Mouse (Mus musculus) spleen, postnatal 10 days (tissue): ENCODE measurements at regions not wholly inside any gene's neighbourhood (a gene's known extent, or its start where the extent isn't known, plus 50 kb on each side); places are given as distances from the start of the nearest gene placed in this dataset.

Experiments
- DNase-seq, 2 experiments: peaks; one replicate each; pipeline ENCODE4 v3.0.0; 2021 to 2022; ENCODE audit warnings: low spot score in 2 of 2

DNA sequence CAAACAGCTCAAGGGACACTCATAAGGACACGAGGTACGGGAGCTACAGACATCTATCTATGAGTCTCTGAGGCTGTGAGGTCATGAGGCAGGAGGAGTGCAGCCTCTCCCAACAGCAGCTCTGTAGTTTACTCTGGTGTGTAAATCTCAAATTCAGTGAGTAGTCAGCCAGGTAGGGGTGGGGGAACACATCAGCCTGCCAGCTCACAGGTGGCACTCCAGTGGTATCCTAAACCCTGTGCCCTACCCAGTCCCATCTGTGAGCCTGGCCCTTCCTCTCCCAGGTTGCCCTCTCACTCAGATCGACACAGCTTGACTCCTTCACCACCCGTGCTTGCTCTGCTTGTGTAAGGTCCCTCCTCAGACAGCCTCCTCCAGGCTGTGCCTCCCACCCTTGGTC, 202.2 kb downstream of the Sipa1l2 start:
- DNase-seq: no peak

DNA sequence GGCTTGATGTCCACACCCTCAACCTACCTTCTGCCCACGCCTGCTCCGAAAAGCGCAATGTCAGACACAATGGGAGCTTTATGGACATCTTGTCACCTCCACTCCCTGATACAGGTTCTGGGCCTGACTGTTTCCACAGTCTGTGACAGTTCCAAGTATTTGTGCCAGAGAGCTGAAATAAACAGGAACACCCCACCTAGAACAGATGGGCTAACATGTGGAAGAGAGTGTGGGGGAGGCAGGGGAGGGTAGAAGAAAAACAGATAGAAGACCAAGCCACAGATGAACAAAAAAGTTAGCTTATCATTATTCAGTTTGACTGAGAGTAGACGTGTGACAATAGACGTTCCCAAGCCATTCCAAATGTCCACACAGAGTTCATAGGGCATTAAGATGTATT, 204.6 kb downstream of the Sipa1l2 start:
- DNase-seq: no peak

DNA sequence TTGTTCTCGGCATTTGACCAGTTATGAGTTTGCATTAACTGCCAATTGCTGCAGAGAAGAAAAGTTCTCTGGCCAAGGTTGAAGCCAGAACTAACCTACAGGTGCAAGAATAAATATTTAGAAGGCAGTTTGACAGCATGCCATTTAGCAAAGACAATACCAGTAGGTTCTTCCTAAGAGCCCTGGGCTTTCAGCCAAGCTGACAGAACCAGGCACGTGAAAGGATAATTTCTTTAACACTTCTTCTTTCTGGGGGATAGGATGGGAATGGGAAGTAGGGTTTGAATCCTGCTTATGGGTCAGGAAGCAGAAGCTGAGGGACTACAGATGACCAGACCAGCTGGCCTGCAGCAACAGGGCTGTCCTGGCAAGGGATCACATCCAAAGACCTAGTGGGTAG, 210.2 kb downstream of the Sipa1l2 start:
- no peak for DNase-seq

DNA sequence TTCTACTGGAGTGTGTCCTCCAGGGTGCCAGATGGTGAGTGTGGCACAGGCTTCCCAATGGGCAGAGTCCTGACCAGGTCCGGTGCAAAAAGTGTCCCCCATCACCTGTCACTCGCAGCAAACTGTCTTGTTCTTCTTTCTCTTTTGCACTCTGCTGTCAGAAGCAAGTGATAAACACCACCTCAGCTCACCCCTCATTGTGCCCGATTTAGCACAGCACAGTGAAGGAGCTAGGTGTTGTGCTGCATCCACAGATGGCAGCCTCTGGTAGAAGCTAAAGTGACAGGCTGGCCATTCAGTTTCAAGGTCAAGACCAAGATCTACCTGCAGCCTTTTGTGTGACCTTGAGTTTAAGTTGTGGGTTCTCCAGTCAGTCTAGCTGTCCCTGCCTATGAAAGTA, 211.8 kb downstream of the Sipa1l2 start:
- DNase-seq: no peak

DNA sequence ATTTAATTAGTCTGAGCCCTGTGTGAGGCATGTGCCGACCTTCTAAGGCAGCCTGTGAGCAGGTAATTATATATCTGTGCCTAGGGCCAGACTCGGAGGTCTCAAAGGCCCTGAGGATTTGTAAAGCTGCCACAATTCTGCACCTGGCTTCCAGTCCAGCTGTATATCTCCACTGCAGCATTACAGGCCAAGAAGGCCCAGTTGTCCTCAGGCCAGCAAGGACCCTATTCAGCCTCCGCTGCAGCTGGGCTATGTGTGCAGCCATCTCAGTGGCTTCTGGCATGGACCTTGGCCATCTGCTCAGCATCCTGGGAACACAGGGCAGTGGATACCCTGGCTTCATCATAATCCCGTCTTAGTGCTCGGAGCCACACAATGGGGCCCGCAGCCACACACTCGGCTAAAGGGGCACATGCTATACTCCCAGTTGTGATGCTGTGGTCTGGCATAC, 214.5 kb downstream of the Sipa1l2 start:
- no peak for DNase-seq

DNA sequence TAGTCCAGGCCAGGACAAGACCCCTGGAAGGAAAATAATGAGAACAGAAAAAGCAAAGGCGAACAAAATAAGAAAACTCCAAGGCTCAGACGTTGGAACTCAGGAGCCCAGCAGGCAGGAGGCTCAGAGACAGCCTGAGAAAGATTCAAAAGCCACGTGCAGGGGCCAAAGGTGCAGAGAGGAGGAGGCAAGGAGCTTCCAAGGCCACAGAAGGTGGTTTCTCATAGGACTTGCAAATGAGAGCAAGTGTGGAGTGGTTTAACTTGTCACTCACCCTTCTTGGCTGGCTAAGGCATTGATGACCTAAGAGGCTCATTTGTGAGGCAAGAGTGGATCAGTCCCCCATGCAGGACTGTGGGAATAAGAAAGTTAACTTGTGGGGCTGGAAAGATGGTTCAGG, 217.3 kb downstream of the Sipa1l2 start:
- DNase-seq: no peak

DNA sequence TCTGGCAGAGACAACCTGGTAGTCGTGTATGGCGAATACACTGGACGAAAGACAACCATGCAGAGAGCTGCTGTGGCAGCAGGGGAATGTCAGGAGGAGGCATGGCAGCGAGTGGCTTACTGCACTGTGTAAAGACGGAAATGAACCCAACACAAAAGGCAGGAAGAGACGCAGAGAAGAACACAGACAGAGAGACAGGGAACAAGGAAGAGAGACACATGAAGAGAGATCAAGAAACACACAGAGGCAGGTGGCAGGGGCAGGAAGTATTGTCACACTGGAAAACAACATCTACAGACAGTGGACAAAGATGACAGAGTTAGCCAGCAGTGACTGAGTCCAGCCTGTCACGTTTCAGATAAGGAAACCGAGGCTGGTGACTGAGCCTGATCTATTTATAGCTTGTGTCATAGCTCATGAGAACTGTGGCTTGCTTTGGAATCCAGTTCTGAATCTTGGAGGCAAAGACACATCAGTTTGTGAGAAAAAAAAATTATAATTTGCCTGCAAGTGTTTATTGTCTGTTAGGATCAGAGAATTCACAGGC, 218.0 kb downstream of the Sipa1l2 start:
- DNase-seq: no peak

DNA sequence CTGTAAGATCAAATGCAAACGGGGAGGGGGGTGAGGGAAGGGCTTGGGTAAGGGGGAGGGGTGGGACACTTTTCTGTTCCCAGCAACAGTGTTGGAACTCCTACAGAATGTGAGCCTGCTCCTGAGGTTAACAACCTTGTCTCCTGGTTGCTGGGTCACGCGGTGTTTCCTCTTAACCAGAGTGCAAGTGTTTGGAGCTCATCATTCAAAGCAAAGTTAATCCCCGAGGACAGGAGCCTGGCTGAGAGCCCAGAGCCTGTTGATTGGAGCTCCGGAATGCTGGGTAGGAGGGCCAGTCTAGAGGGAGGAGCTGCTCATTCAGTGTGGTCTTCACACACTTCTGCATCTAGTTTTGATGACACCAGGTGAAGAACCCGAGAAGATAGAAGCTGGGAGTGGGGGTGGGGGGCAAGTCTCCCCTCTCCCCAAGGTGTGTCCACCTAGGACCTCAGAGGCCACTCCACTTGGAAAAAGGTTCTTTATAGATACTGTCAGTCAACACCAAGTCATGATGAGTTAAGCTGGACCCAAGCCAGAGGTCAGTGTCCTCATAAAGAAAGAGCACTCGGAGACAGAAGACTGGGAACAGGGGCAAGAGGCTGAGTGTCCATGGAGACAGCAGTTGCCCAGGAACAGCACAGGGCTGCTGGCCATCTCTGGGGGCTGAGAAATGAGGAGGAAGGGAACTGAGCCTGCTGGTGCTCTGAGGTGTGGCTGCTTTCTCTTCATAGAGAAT, 220.2 kb downstream of the Sipa1l2 start:
- peak in 1 of 2 experiments; percentile 35 for DNase-seq

DNA sequence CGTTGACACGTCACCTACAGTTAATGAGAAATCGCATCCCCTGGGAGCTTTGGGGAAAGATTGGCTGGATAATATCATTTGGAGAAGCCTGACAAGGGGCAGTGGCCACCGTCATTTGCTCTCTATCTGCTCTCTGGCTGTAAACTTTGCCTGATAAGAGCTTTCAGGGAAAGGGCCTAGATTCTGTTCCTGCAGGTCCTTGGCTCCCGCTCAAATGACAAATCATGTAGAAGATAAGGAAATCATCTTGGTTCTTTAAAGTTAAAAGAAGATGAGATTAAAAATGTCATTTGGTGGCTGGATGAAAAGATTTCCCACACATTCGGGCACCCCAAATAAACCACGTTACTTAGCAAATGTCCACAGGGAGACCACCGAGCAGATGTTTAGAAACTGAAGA, 223.4 kb downstream of the Sipa1l2 start:
- no peak for DNase-seq

DNA sequence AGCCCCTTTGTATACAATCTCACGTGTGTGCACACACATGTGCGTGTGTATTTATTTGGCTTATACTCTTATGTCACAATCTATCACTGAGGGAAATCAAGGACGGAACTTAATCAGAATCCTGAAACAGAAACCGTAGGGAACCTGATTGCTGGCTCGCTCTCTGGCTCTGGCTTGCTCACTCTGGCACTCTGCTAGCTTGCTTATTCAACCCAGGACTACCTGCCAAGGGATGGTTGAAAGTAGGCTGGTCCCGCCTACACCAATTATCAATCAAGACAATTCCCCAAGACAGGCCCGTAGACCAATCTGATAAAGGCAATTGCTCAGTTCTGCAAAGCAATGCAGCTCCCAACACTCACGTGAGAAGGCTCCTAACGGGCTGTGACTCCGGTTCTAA, 224.0 kb downstream of the Sipa1l2 start:
- DNase-seq: no peak

DNA sequence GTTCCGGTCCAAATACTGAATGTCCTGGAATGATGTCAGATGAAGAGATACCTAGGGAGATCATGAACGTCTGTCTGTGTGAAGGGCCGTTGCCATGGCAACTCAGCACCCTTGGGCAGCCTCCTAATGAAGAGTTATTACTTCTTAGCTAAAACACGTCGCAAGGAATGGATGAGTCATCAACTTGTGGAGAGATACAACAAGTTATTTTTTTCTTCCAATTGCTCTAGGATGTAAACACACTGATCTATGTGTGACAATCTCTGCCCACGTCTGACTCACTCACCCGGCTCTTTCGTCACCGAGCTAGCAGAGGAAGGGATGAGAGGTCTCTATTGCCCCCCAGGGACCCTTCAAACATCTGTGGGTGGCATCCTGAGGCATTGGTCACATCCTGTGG, 225.7 kb downstream of the Sipa1l2 start:
- peak in 1 of 2 experiments; percentile 29 for DNase-seq

DNA sequence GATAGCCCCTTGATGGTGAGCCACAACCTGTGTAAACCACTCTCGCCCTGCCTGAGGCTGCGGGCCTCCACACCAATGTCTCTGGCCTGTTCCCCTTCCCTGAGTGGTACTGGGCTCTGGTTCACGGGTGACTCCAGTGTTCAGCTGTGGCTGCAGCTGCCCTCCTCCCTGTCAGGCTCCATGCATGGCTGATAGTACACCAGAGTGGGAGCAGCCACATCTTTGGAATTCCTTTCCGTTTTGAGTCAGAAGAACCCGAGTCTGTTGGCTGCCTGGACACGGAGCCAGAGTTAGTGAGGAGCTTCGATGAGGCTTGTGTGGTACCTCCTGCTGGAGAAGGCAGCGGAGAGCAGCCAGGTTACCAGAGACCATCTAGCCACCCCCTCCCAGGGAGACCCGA, 227.1 kb downstream of the Sipa1l2 start:
- no peak for DNase-seq

DNA sequence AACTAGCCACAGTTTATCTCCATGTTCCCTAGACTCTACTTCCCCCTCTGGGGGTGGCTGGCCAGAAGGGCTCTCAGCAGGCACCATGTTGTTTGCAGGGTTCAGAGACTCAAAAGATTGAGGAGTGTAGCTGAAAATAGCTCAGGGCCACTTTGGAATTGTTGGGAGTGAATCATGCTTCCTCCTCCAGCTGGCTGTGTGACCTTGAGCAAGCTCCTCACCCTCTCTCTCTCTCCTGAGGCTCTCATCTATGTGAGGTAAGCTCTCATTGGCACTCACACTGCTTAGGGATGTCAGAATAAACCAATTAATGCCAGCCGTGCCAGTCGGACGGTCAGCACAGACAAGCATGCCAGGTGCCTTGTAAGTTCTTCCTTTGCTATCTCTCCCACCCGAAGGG, 228.0 kb downstream of the Sipa1l2 start:
- no peak for DNase-seq

DNA sequence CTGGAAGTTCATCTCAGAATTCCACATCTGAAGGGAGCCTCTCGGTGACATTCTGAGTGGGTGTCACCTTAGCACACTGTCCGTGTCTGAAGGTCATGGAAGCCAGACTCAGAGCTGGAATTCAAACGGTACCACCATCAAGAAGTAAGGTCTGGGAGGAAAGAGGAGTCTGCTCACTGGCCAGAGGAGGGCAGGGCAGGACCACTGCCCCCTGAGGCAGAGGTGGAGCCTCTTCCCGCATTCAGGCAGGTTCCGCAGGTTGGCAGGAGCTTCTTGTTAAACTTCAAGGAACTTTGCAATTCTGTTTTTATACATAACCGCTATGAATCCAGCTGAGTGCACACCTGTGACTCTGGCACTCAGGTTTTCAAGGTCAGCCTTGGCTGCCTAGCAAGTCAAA, 231.4 kb downstream of the Sipa1l2 start:
- no peak for DNase-seq

DNA sequence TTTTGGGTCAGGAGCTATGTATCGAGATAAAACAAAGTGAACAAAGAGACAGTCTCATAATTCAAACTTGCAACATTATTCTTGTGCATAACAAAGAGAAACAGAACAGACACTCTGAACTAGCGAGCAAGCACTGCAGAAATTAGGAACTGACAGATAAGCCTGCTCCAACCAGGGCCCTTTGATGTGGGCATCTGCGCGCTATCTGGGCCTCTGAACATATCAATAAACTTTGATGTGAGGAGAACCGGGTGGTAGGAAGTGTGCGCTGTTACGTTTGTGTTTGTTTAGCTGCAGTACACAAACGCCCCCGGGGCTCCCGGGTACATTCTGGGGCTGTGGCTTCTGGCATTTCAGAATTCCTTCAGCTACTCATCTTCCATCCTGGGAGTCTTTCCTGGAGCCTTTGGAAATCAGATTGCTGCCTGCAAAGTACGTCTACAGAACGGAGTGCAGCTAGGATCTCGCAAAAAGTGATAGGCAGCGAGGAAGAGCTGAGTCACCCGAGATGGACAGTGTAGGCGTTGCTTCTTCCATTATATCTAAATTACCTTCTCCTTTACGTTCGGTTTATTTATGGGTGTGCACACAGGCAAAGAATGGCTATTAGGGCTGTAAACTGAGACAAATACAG, 232.0 kb downstream of the Sipa1l2 start:
- DNase-seq: no peak

DNA sequence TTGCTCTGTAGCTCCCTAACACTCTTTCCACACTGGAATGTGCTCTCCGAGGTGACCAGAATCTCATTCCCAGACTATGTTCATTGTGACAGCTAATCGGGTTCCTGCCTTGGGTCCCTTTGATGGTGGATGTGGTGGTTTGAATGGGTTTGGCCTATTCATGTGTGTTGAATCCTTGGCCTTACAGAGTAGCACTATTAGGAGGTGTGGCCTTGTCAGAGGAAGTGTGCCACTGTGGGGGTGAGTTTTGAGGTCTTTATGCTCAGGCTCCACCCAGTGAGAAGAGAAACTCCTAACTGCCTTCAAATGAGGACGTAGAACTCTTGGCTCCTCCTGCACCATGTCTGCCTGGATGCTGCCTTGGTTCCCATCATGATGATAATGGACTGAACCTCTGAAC, 232.8 kb downstream of the Sipa1l2 start:
- peak; percentile 7 to 37 for DNase-seq

DNA sequence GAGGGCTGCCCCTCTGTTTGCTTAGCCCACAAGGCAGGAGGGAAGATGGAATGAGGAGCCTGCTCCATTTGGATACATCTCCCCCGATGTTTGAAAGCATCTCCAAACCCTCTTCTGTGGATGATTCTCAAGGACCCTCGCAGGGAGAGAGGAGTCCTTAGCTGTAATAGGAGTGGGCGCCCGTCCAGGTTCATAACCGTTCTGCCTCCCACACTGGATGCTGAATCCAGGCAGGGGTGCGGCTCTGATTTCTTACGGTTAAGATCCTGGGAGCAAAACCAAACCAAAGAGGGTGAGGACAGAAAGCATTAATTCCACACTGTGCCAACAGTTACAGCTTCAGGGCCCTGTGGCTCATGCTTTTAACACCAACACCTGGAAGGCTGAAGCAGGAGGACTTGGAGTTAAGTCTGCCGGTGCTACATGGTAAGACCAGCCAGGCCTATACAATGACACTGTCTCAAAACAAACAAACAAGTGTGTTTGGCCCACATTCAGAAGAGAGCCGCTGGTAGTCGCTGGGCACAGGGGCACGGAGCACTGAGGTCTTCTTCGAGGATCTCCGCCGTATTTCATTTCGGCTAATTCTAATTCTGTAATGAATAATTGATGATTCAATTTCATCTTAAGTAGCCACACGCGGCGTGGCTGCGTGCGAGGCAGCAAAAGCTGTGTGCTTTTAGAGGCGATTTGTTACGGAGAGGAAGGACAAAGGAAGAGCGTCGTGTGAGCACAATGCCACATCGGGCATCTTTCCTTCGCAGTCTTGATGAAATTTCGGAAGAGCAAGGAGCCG, 233.8 kb downstream of the Sipa1l2 start:
- DNase-seq: no peak

DNA sequence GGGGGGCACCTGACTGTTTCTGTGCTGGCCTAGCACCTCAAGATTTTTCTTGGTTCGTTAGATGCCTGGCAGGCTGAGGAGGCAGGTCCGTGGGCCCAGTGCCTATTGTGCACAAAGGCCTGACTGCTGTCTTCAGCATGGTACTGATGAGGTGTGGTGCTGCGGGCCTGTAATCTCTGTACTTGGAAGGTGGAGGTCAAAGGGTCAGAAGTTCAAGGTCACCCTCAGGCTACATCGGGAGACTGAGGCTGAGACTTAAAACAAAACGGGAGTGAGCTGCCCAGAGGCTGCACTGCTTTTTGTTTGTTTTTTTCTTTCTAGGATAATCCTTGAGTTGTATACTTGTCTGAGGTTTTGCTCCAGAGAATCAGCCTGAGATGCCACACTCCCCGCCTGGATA, 234.4 kb downstream of the Sipa1l2 start:
- no peak for DNase-seq

DNA sequence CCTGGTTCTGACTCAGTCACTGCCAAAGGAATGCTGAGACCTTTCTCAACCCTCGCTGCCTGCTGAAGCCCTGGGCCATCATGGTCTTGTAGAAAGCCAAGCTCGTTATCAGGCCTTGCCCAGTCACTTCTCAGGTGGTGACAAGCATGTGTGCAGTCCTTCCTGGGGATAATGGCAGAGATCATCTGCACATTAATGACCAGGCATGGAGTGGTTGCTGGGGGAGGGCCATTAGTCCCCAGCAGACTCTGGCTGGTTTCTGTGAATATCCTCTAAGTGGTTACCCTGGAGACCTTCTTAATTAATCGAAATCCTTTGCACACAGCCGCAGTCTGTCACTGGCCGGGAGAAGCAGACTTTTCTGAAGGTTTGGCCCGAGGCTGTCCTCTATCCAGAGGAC, 239.0 kb downstream of the Sipa1l2 start:
- DNase-seq: no peak

DNA sequence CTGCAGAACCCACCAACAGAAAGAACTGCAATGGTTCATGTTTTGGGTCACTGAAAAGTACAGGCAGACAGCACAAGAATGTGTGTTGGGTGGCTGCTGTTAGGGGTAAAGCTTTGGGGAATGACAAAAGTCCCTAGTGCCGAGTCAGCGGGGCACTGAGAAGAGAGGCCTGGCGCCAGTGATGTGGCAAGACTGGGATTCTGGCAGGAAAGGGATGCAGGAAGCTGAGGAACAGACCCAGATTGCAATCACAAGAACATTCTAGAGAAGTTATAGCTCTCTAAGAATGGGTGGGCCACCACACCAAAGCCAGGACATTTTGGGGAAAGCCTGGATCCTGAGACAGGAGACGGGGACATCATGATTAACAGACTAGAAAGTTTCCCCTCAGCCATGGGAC, 241.0 kb downstream of the Sipa1l2 start:
- no peak for DNase-seq

DNA sequence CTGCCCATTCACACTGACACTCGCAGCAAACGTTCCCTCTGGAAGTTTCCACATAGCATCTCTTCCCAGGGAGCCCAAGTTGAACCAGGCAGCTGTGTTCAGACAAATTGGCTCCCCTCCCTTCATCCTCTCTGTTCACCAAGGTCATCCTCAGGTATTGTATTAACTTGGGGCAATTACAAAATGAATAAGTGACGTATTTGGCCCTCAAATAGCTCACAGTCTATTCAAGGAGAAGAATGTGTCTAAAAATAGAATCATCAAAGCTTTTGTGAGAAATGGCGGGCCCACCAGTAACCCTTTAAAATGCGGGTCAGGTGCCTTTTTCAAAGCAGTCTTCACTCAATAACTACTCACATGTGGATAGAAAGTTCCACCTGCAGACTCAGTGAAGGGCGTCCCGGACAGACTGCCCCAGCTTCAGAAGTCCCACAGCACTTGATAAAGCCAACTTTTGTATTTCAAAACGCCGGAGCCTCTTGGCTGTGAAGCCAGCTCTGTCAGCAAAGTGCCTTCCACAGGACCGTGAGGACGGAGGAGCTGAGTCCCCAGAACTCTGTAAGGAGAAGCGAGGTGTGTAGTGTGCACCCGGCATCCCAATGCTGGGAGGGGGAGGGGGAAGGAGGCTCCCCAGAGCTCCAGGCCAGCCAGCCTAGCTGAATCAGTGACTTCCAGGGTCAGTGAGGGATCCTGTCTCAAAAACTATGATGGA, 241.9 kb downstream of the Sipa1l2 start:
- DNase-seq: no peak

DNA sequence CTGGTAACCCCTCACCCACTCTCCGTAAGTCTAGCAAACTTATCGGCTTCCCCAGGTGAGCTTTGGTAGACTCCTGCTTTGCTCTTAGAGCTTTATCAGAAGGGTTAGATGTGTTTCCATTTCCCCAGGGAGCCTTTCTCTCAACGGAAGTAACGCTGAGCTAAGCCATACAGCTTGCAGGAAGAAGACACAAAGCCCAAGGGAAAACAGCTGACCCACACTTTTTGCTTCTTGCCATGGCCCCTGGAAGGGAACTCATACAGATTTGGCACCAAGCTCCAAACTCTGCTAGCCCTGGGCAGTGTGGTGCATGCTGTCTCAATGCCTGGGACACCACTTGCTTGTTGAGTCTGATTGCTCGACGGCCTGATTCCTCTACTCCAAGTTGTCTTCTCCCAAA, 242.6 kb downstream of the Sipa1l2 start:
- no peak for DNase-seq
